Mouse (Mus musculus) olfactory bulb, adult 2 months (tissue): ENCODE results near the gene Hspa12a.

Experiments
- CTCF ChIP-seq: fragments of 200-500 bp; IDR thresholded peaks from 2 replicates; pipeline ENCODE4 v1.5.1; 2012; ENCODE audit warnings: low read depth, mild to moderate bottlenecking, low read length, moderate library complexity; ENCODE audit not compliant: insufficient read depth
- POLR2A ChIP-seq: fragments of 200-500 bp; IDR thresholded peaks from 2 replicates; pipeline ENCODE4 v1.6.1; 2012; ENCODE audit warnings: mild to moderate bottlenecking, low read depth, low read length, moderate library complexity; ENCODE audit not compliant: insufficient read depth

DNA sequence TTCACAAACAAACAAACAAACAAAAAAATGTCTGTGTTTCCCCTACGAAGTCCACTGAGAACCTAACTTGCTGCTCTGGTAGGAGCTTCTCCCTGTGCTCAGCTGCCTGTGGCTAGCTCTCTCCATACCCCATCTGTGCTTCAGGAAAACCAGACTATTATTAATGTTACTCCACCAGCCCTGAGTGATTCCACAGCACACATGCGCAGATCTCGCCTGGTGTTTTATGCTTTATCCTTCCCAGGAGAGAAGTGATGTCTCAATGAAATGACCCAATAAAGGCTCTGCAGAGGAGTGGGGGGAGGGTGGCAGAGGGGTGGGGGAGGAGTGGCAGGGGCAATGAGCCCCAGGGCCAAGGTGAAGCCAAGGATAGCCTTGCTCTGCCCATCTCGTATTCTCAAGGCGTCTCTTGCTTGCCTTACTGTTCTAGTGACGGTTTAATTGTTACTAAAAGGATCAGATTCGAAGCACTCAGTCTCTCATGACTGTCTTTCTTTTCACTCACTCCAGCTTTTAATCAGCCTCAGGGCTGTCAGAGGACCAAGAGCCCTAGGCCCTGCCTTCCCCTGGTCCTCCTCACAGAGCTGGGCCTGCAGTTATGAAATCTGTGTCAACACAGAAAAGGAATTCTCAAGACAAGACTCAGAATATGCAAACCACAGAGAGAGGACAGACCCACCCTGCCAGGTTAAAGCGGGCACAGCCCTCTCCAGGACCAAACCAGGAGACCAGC, 54.0 kb downstream of the Hspa12a start:
- TF ChIP-seq CTCF (no peak), POLR2A (no peak)
